Mouse (Mus musculus) heart, postnatal 0 days (tissue): ENCODE measurements at regions not wholly inside any gene's neighbourhood (a gene's known extent, or its start where the extent isn't known, plus 50 kb on each side); places are given as distances from the start of the nearest gene placed in this dataset.
A peak's percentile ranks its signal among the peaks of the same experiment; 100 is the strongest.

Source experiments
- ATAC-seq: fragments of 200-750 bp; cut with Nextera tagmentation; 2 replicates; pipeline ENCODE4 v1.8.0; 2017; ENCODE audit warnings: low read depth, moderate number of reproducible peaks, moderate library complexity; ENCODE audit not compliant: insufficient read depth
- DNase-seq: peaks from one replicate; pipeline ENCODE4 v3.0.0-alpha.2; 2016; ENCODE audit warnings: low spot score
- H3K27ac ChIP-seq: fragments of 300-500 bp; sonication (generic); 2 replicates; pipeline ENCODE4 v1.5.1; 2014; ENCODE audit warnings: low read depth, mild to moderate bottlenecking
- H3K27me3 ChIP-seq: fragments of 300-500 bp; sonication (generic); 2 replicates; pipeline ENCODE4 v1.6.1; 2014; ENCODE audit warnings: low read length, mixed read lengths; ENCODE audit not compliant: control insufficient read depth, insufficient read depth
- H3K36me3 ChIP-seq: fragments of 300-500 bp; sonication (generic); replicated peaks from 2 replicates; pipeline ENCODE4 v1.6.1; 2014; ENCODE audit warnings: low read length, mixed read lengths; ENCODE audit not compliant: control insufficient read depth, insufficient read depth
- H3K4me1 ChIP-seq: fragments of 300-500 bp; sonication (generic); 2 replicates; pipeline ENCODE4 v1.6.1; 2014; ENCODE audit warnings: antibody characterized with exemption; ENCODE audit not compliant: control insufficient read depth, insufficient read depth
- H3K4me2 ChIP-seq: fragments of 300-500 bp; sonication (generic); 2 replicates; pipeline ENCODE4 v1.6.1; 2014; ENCODE audit warnings: low read depth, mild to moderate bottlenecking, low read length, moderate library complexity
- H3K4me3 ChIP-seq: fragments of 300-500 bp; sonication (generic); 2 replicates; pipeline ENCODE4 v1.5.1; 2014; ENCODE audit warnings: low read depth, low read length
- H3K9ac ChIP-seq: fragments of 300-500 bp; sonication (generic); replicated peaks from 2 replicates; pipeline ENCODE4 v1.6.1; 2014; ENCODE audit warnings: low read depth, low read length, mixed read lengths
- H3K9me3 ChIP-seq: fragments of 300-500 bp; sonication (generic); replicated peaks from 2 replicates; pipeline ENCODE4 v1.6.1; 2016; ENCODE audit warnings: low read length; ENCODE audit not compliant: control insufficient read depth
- CTCF ChIP-seq: IDR thresholded peaks from 2 replicates; pipeline ENCODE4 v1.5.1; 2016; ENCODE audit warnings: antibody characterized with exemption, control low read depth, low read depth
- EP300 ChIP-seq: IDR thresholded peaks from 2 replicates; pipeline ENCODE4 v1.6.1; 2016; ENCODE audit warnings: antibody characterized with exemption, low read depth
- WGBS: fragments of 180-500 bp; shearing (Covaris S2); extraction: QIAGEN DNeasy Blood & Tissue Kit; methylation state at CpG from one replicate; pipeline ENCODE4 v1.1.7; 2014; 5-methylcytosine and 5-hydroxymethylcytosine counted together

GRCm38 (mm10) chr10:6053207-6053606 lies 131.0 kb upstream of the Rgs17 start:
- Histone ChIP-seq H3K4me2 (no peak overlapping the region), H3K36me3 (no peaks in the 10 kb centered on the region), H3K4me1 (no peaks in the 10 kb centered on the region), H3K9me3 (no peaks in the 10 kb centered on the region), H3K27me3 (no peaks in the 10 kb centered on the region), H3K4me3 (no peak overlapping the region), H3K9ac (no peak overlapping the region), H3K27ac (no peak overlapping the region)
- TF ChIP-seq EP300 = no peak
- TF ChIP-seq CTCF = no peak
- ATAC-seq (no peak), DNase-seq (no peak)
- WGBS = 52% methylated on average over 2 of the region's 2 CpGs

GRCm38 (mm10) chr10:6043358-6043757 lies 121.2 kb upstream of the Rgs17 start:
- Histone ChIP-seq H3K27ac (no peak overlapping the region), H3K27me3 (no peaks in the 10 kb centered on the region), H3K36me3 (no peaks in the 10 kb centered on the region), H3K4me3 (no peak overlapping the region), H3K4me2 (no peak overlapping the region), H3K9me3 (no peaks in the 10 kb centered on the region), H3K9ac (no peak overlapping the region), H3K4me1 (no peaks in the 10 kb centered on the region)
- DNase-seq (no peak), ATAC-seq (no peak)
- no peak for TF ChIP-seq CTCF
- no peak for TF ChIP-seq EP300
- WGBS = 57% methylated on average over 5 of the region's 5 CpGs

- no peak overlapping the region for H3K4me2 ChIP-seq
- TF ChIP-seq CTCF (no peak), EP300 (no peak)
- DNase-seq = no peak
Measured at GRCm38 (mm10) chr10:6039771-6040170, 117.6 kb upstream of the Rgs17 start.

GRCm38 (mm10) chr10:6035792-6036487 lies 113.7 kb upstream of the Rgs17 start:
- Histone ChIP-seq H3K9me3 (no peaks in the 10 kb centered on the region), H3K4me2 (no peak overlapping the region), H3K27ac (no peak overlapping the region), H3K36me3 (no peaks in the 10 kb centered on the region), H3K4me1 (no peaks in the 10 kb centered on the region), H3K4me3 (no peak overlapping the region), H3K27me3 (no peaks in the 10 kb centered on the region), H3K9ac (no peak overlapping the region)
- peak; percentile 89 for TF ChIP-seq CTCF
- no peak for TF ChIP-seq EP300
- DNase-seq (peak; percentile 30), ATAC-seq (peak; percentile 55; the same call in 1 of the 2 replicates)
- WGBS = 24% methylated on average over 25 of the region's 25 CpGs

More at GRCm38 (mm10) chr10:6039771-6040170, 117.6 kb upstream of the Rgs17 start:
- no peaks in the 10 kb centered on the region for H3K27me3 ChIP-seq
- no peak for ATAC-seq
- H3K36me3 ChIP-seq = no peaks in the 10 kb centered on the region
- H3K4me3 ChIP-seq = no peak overlapping the region
- no peaks in the 10 kb centered on the region for H3K4me1 ChIP-seq
- 48% methylated on average over 4 of the region's 4 CpGs for WGBS
- no peak overlapping the region for H3K27ac ChIP-seq
- H3K9me3 ChIP-seq = no peaks in the 10 kb centered on the region
- H3K9ac ChIP-seq = no peak overlapping the region

GRCm38 (mm10) chr10:6032469-6032868 lies 110.3 kb upstream of the Rgs17 start:
- H3K4me2 ChIP-seq = no peak overlapping the region
- no peaks in the 10 kb centered on the region for H3K9me3 ChIP-seq
- DNase-seq = no peak
- H3K36me3 ChIP-seq = no peaks in the 10 kb centered on the region
- H3K27ac ChIP-seq = no peak overlapping the region
- H3K9ac ChIP-seq = no peak overlapping the region
- H3K4me3 ChIP-seq = no peak overlapping the region
- H3K4me1 ChIP-seq = no peaks in the 10 kb centered on the region
- no peak for TF ChIP-seq CTCF
- TF ChIP-seq EP300 = no peak
- no peaks in the 10 kb centered on the region for H3K27me3 ChIP-seq
- no peak for ATAC-seq
- WGBS = 77% methylated on average over 4 of the region's 4 CpGs

- Histone ChIP-seq H3K4me1 (no peaks in the 10 kb centered on the region), H3K4me3 (no peak overlapping the region), H3K36me3 (no peaks in the 10 kb centered on the region), H3K4me2 (no peak overlapping the region), H3K27me3 (no peaks in the 10 kb centered on the region), H3K9ac (no peak overlapping the region), H3K27ac (no peak overlapping the region), H3K9me3 (no peaks in the 10 kb centered on the region)
- 33% methylated on average over 1 of the region's 1 CpGs for WGBS
- no peak for DNase-seq
- TF ChIP-seq EP300 (no peak), CTCF (no peak)
- no peak for ATAC-seq
Measured at GRCm38 (mm10) chr10:6027551-6027950, 105.4 kb upstream of the Rgs17 start.
